Mouse (Mus musculus) erythroblast, embryonic 14.5 days (primary cell): ENCODE measurements around the gene Cebpg. TPM values are rescaled to one million over a fixed set of nuclear protein-coding genes. Genes with fewer than 3 reads are reported as not detected.

Experiments used
- H3K27me3 ChIP-seq: 2 replicates; pipeline ENCODE4 v1.6.1; 2012; ENCODE audit warnings: inconsistent platforms; ENCODE audit not compliant: control insufficient read depth
- H3K36me3 ChIP-seq: 2 replicates; pipeline ENCODE4 v1.6.1; 2012; ENCODE audit warnings: mild to moderate bottlenecking, inconsistent platforms; ENCODE audit not compliant: control insufficient read depth
- H3K4me1 ChIP-seq: 2 replicates; pipeline ENCODE4 v1.6.1; 2012; ENCODE audit warnings: inconsistent platforms; ENCODE audit not compliant: control insufficient read depth
- H3K4me3 ChIP-seq: replicated peaks from 2 replicates; pipeline ENCODE3; 2012; ENCODE audit warnings: moderate library complexity, mild to moderate bottlenecking, inconsistent platforms
- H3K9me3 ChIP-seq: 2 replicates; pipeline ENCODE4 v1.6.1; 2012; ENCODE audit warnings: low read length, inconsistent platforms, mixed read lengths; ENCODE audit not compliant: control insufficient read depth
- GATA1 ChIP-seq: IDR thresholded peaks from 2 replicates; pipeline ENCODE4 v1.6.1; 2012; ENCODE audit warnings: low read length, inconsistent platforms, mixed read lengths
- TAL1 ChIP-seq: IDR thresholded peaks from 3 replicates; pipeline ENCODE4 v1.6.1; 2012; ENCODE audit warnings: low read length, inconsistent platforms, mixed read lengths
- polyA plus RNA-seq: library from polyadenylated mRNA; stranded (reverse); fragments of >175 nt; gene quantifications from 2 replicates; pipeline ENCODE4 v1.2.3, GENCODE M21; 2012

Cebpg gene
- 2.1 and 2.2 TPM in 2 replicates for polyA plus RNA-seq

- Histone ChIP-seq H3K27me3 (no peaks in the 10 kb centered on the region), H3K9me3 (peaks cover 4% of the 10 kb centered on the region), H3K4me1 (peaks cover 31% of the 10 kb centered on the region), H3K4me3 (peak within 1 kb of the TSS; percentile 100), H3K36me3 (peaks cover 23% of the 10 kb centered on the region)
- no peak for TF ChIP-seq GATA1
- TF ChIP-seq TAL1: no peak
Measured at GRCm38 (mm10) chr7:35056436-35056864, at the start of gene Cebpg. Gene Cebpg (minus strand): TSS chr7:35056573.

DNA sequence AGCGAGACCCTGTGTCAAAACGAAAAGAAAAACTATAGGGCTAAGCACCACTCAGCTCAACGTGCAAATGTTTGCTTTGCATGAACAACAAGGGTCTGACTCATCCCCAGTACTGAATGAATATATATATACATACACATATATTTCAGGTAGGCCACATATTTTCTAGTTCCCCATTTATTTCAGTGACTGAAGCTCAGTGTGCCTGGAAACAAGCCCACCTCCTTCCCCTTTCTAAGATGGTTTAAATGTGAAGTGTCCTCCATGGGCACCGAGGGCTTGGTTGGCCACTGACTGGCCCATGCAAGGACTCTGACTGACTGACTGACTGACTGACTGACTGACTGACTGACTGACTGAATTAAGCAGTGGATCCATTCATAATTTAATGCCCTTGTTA is 43.2 kb upstream of the Cebpg start:
- Histone ChIP-seq H3K27me3 (no peaks in the 10 kb centered on the region), H3K36me3 (no peaks in the 10 kb centered on the region), H3K9me3 (peaks cover 2% of the 10 kb centered on the region; the same call in 1 of the 2 replicates), H3K4me3 (no peak overlapping the region), H3K4me1 (no peaks in the 10 kb centered on the region)
- TF ChIP-seq TAL1 (no peak), GATA1 (no peak)

GRCm38 (mm10) chr7:35098777-35099176 is 42.4 kb upstream of the Cebpg start:
- H3K27me3 ChIP-seq: no peaks in the 10 kb centered on the region
- TF ChIP-seq TAL1 (no peak), GATA1 (no peak)
- H3K4me3 ChIP-seq: no peak overlapping the region
- no peaks in the 10 kb centered on the region for H3K4me1 ChIP-seq
- no peaks in the 10 kb centered on the region for H3K36me3 ChIP-seq
- peaks cover 2% of the 10 kb centered on the region; the same call in 1 of the 2 replicates for H3K9me3 ChIP-seq

DNA sequence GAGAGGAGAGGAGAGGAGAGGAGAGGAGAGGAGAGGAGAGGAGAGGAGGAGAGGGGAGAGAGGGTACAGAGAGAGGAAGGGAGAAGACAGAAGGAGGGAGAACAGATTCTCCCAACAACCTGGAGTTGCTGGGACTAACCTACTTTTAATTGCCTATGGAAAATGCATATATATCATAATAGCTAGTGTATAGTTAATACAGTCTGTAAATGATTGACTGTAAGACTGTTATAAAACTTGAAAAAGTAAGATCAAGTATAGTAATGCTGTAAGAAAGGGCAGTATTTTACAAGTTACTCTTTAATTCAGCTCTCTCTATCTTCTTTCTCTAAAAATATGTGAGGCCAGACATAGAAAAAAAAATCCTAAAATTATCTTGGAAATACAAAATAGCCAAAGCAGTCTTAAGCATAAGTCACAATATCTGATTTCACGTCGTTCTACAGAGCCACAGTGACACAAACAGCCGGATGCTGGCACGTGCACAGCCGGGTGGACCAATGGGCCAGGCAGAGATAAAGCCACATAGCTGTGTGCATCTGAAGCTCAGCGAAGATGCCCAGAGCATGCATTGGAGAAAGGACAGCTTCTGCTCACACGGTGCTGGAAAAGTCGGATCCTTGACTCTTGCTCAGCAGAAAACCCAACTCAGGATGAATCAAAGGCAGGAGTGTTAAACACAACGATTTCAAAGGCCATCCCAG is 38.8 kb upstream of the Cebpg start:
- H3K9me3 ChIP-seq: no peaks in the 10 kb centered on the region
- no peaks in the 10 kb centered on the region for H3K36me3 ChIP-seq
- TF ChIP-seq GATA1: no peak
- TF ChIP-seq TAL1: no peak
- H3K4me3 ChIP-seq: no peak overlapping the region
- H3K27me3 ChIP-seq: no peaks in the 10 kb centered on the region
- H3K4me1 ChIP-seq: no peaks in the 10 kb centered on the region

- H3K4me3 ChIP-seq: no peak overlapping the region
- no peaks in the 10 kb centered on the region for H3K9me3 ChIP-seq
- H3K27me3 ChIP-seq: peaks cover 17% of the 10 kb centered on the region
- H3K4me1 ChIP-seq: no peaks in the 10 kb centered on the region
- H3K36me3 ChIP-seq: no peaks in the 10 kb centered on the region
- TF ChIP-seq GATA1 (no peak), TAL1 (no peak)
Measured at GRCm38 (mm10) chr7:35090550-35090949, 34.2 kb upstream of the Cebpg start.

- no peaks in the 10 kb centered on the region for H3K36me3 ChIP-seq
- H3K4me1 ChIP-seq: no peaks in the 10 kb centered on the region
- no peaks in the 10 kb centered on the region for H3K9me3 ChIP-seq
- no peak for TF ChIP-seq TAL1
- no peak for TF ChIP-seq GATA1
- peaks cover 27% of the 10 kb centered on the region for H3K27me3 ChIP-seq
- H3K4me3 ChIP-seq: no peak overlapping the region
Measured at GRCm38 (mm10) chr7:35086271-35086861, 30.0 kb upstream of the Cebpg start.

- Histone ChIP-seq H3K4me1 (no peaks in the 10 kb centered on the region), H3K4me3 (no peak overlapping the region), H3K27me3 (peaks cover 27% of the 10 kb centered on the region), H3K9me3 (no peaks in the 10 kb centered on the region), H3K36me3 (no peaks in the 10 kb centered on the region)
- TF ChIP-seq GATA1 (no peak), TAL1 (no peak)
Measured at GRCm38 (mm10) chr7:35084565-35085360, 28.4 kb upstream of the Cebpg start.

- H3K27me3 ChIP-seq: peaks cover 20% of the 10 kb centered on the region
- TF ChIP-seq GATA1: no peak
- TF ChIP-seq TAL1: no peak
- H3K4me1 ChIP-seq: no peaks in the 10 kb centered on the region
- H3K4me3 ChIP-seq: no peak overlapping the region
- H3K9me3 ChIP-seq: no peaks in the 10 kb centered on the region
- no peaks in the 10 kb centered on the region for H3K36me3 ChIP-seq
Measured at GRCm38 (mm10) chr7:35081406-35082104, 25.2 kb upstream of the Cebpg start.

DNA sequence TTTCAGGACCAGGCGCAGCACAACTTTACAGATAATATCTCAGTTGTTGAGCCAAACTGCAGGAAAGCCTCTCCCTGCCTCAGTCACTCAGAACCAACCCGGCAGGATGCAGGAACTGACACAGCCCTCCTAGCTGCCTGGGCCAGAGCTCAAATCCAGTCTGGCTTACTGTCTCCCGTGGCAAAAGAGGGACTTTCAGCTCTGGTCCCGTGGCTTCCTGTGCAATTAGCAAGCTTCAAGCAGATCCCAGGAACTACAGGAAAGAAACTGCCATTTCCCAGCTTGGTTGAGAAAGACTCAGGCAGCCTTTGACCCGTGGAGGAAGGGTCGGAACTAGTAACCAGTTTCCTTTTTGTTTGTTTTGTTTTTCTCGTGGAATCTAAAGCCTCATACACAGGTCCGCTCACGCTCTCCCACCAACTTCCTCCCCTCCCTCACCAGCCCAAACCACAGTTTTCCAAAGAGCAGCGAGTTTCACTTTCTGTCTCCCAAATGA is 24.5 kb upstream of the Cebpg start:
- no peak overlapping the region for H3K4me3 ChIP-seq
- peaks cover 13% of the 10 kb centered on the region for H3K27me3 ChIP-seq
- H3K9me3 ChIP-seq: no peaks in the 10 kb centered on the region
- no peak for TF ChIP-seq GATA1
- TF ChIP-seq TAL1: no peak
- no peaks in the 10 kb centered on the region for H3K4me1 ChIP-seq
- no peaks in the 10 kb centered on the region for H3K36me3 ChIP-seq
